Mouse (Mus musculus) kidney, postnatal 4 days (tissue): ENCODE data around the gene Hnrnph3.

Experiments used
- DNase-seq, 2 experiments: peaks; one replicate each; pipeline ENCODE4 v3.0.0; 2021; ENCODE audit warnings: mixed read lengths in 2 of 2

Hnrnph3 gene

GRCm38 (mm10) chr10:63028396-63028795 lies 4.4 kb upstream of the Hnrnph3 start:
- no peak for DNase-seq

DNA sequence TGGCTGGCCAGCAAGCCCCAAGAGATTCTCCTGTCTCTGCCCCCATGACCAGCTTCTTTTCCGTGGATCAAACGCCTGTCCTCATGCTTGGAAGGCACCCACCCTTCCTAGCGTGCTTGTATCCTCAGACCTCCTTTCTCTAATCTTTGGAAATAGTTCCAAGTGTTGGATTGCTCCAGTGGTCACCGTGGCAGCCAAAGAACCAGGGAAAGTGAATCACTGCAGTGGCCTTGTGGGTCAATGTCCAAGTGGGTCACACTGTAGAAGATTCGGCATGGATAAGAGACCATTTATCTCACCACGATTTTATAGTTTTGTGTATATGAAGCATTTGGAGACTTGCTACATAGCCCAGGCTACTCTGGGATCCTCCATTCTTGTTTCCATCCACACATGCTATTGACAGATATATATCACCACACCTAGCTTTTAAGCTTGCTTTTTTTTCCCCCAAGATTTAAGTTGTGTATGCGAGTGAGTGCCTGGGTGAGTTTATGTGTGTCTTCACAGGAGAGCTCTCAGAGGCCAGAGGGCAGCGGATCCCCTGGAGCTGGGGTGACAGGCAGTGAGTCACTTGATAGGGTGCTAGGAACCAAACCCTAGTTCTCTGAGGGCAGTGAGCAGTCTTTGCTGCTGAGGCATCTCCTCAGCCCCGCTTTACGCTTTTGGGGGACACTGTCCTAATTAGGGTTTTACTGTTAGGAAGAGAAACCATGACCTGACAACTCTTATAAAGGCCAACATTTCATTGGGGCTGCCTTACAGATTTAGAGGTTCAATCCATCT lies 3.6 kb upstream of the Hnrnph3 start:
- no peak for DNase-seq

DNA sequence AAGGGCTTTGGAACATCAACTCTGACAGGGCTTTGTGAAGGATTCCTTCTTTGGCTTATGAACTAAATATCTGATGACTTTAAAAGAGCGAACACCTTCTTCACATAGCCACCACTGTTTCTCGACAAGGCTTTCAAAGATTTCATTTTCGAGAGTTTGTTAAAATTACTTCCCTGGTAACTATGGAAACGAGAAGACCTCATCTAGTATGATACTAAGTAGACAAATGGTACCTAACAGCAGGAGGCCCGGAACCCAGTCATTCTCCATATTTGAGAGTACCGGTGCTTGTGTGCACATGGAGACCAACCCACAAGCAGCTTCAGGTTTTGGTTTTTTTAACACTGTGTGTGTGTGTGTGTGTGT lies 2.8 kb upstream of the Hnrnph3 start:
- no peak for DNase-seq

- no peak for DNase-seq
Observed at GRCm38 (mm10) chr10:63026156-63026794, 2.3 kb upstream of the Hnrnph3 start.

GRCm38 (mm10) chr10:63025491-63026011 lies 1.5 kb upstream of the Hnrnph3 start:
- DNase-seq, result peak; percentile 35 to 51

- no peak for DNase-seq
Observed at GRCm38 (mm10) chr10:63025016-63025415, 999 bp upstream of the Hnrnph3 start.

DNA sequence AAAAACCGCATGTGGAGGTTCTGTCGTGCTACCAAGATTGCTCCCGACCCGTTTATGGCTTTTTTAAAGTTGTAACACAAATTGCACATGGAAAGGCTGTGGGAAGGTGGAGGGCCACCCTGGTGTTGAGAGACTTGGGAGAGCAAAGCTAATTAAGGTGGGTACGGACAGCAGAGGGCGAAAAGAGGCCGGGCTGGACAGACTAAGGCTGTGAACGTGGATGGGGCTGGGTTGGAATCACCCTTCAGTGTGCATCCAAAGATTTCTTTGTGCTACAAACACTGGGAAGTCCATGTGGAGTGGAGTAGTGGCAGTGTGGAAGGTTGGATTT lies 528 bp upstream of the Hnrnph3 start:
- peak; percentile 75 to 86 for DNase-seq

DNA sequence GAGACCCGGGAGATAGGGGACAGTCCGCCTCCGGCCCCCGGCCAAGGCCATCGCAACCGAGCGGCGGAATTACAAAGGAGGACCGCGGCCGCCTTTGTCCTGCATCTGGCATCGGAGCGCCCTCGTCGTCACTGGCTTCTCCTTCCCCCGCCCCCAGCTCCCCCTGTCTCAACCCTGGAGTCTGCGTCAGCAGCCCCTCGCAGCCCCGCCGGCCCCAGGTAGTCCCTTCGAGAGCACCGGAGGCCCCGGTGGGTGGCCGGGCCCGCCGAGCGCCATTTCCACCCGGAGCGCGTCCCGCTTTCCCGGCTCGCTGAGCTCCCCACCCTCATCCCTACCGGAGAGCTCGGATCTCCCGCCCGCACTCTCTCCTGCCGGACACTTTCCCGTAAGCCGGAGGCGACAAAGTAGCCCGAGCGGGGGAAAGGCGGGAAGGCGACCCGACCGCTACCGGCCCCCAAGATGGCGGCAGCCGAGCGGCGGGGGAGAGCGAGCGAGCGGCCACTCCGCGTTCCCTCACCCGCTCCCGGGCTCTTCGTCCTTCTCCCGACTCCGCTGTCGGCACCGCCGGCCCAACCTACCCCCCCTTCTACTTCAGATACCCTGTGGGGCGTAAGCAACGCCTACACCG lies 782 bp downstream of the Hnrnph3 start:
- DNase-seq, result peak; percentile 77 to 87

GRCm38 (mm10) chr10:63022541-63023120 lies 1.4 kb downstream of the Hnrnph3 start:
- DNase-seq, result no peak

DNA sequence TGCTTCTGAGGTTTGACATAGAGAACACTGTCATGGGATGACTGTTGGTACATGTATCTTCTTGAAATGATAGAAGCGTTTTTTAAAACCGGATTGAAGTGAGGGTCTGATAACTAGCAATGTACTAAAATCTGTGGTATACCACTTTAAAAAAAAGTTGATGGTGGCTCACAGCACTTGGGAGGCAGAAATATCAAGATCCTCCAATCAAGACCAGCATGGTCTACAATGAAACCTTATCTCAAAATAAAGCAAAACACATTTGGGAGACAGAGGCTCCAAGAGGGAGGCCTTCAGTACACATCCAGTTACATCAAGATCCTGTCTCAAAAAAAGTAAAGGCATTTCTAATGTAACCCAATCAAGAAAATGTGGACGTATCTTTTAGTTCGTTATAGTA lies 2.3 kb downstream of the Hnrnph3 start:
- no peak for DNase-seq

- no peak for DNase-seq
Observed at GRCm38 (mm10) chr10:63019304-63019703, 4.7 kb downstream of the Hnrnph3 start.

DNA sequence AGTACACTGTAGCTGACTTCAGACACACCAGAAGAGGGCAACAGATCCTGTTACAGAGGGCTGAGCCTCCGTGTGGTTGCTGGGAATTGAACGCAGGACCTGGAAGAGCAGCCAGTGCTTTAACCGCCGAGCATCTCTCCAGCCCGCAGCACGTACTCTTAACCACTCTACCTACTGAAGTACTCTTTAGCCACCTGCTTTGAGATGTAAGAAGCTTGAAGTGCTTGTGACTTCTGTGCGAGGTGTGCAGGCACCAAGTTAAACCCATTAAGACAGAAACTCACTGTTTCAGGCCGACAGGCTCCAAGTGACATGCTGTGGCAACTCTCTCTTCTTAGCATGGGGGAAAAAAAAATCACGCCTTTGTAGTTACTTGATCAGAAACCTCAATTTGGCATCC lies 9.8 kb downstream of the Hnrnph3 start:
- DNase-seq, result no peak

GRCm38 (mm10) chr10:63013476-63013875 lies 10.5 kb downstream of the Hnrnph3 start:
- DNase-seq, result no peak

- no peak for DNase-seq
Observed at GRCm38 (mm10) chr10:63011556-63011955, 12.5 kb downstream of the Hnrnph3 start.

DNA sequence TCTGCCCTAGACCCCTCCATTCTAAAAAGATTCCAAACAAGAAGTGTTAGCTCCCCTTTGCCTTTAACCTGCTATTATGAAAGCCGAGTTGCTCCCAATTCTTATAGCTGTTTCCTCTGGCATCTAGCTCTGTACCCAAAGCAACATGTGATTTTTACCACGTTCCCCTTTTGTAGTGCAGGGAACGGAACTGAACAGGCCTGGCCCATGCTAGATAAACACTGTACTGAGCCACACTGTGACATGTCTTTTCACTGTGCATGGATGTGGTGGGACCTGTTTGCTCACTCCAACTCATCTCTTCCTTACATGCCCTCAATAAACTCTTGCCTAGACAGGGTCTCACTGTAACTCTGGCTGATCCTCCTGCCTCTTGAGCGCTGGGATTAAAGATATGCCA lies 13.7 kb downstream of the Hnrnph3 start:
- DNase-seq, result no peak

DNA sequence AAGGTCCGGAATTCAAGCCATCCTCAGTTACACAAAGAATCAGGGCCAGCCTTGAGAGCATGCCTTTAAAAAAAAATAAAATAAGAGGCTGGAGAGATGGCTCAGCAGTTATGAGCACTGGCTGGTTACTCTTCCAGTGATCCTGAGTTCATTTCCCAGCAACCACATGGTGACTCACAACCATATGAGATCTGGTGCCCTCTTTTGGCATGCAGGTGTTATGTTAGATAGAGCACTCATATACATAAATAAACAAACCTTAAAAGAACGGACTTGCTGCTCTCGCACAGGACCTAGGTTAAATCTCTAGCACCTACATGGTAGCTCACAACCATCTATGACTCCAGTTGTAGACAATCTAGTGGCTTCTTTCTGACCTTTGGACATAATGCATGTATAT lies 15.8 kb downstream of the Hnrnph3 start:
- no peak for DNase-seq

DNA sequence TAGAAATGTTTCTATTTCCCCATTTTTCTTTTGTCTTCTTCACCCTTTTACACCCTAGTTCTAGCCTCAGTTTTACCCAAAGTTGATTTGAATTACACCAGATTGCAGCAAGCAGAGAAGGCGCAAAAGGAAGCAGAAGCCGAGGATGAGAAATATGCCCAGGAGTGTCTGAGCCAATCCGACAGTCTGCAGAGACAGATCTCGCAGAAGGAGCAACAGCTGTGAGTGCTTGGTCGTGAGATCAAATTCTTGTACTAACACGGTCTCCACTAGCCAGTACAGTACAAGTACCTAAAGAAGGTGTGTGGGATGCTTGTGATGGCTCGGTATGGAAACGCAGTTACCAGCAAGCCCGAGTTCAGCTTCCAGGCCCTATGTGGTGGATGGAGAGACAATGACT lies 19.5 kb downstream of the Hnrnph3 start:
- no peak for DNase-seq

DNA sequence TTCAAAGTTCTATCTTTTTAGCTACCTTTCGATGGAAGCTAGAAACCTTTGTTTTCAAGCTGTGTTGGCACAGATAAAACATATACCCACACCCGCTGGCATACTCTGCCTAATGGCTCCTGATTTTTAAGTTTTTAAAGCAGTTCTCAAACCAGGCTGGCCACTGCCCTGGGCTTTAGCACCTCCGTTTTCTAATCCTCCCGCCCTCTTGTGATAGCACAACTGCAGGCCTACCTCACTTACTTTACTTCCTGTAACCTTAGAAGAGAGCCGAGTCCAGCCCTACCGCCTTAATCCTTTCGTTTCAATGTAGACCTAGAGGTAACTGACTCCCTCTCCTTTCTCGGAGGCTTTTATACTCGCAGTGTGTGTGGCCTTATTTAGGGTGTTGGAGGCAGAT lies 20.8 kb downstream of the Hnrnph3 start:
- DNase-seq, result no peak

GRCm38 (mm10) chr10:63000584-63000983 lies 23.4 kb downstream of the Hnrnph3 start:
- DNase-seq, result peak; percentile 57 to 68

GRCm38 (mm10) chr10:62993991-62994390 lies 30.0 kb downstream of the Hnrnph3 start:
- no peak for DNase-seq

GRCm38 (mm10) chr10:62990636-62991035 lies 33.4 kb downstream of the Hnrnph3 start:
- no peak for DNase-seq

GRCm38 (mm10) chr10:62987341-62987740 lies 36.7 kb downstream of the Hnrnph3 start:
- DNase-seq, result peak; percentile 60 to 61

GRCm38 (mm10) chr10:62984495-62984894 lies 39.5 kb downstream of the Hnrnph3 start:
- DNase-seq, result no peak

GRCm38 (mm10) chr10:62984072-62984471 lies 39.9 kb downstream of the Hnrnph3 start:
- DNase-seq, result no peak
